Mouse (Mus musculus) erythroblast, embryonic 14.5 days (primary cell): ENCODE results near the gene Nkd2.

Experiments
- GATA1 ChIP-seq: IDR thresholded peaks from 2 replicates; pipeline ENCODE4 v1.6.1; 2012; ENCODE audit warnings: low read length, inconsistent platforms, mixed read lengths
- TAL1 ChIP-seq: IDR thresholded peaks from 3 replicates; pipeline ENCODE4 v1.6.1; 2012; ENCODE audit warnings: low read length, inconsistent platforms, mixed read lengths

DNA sequence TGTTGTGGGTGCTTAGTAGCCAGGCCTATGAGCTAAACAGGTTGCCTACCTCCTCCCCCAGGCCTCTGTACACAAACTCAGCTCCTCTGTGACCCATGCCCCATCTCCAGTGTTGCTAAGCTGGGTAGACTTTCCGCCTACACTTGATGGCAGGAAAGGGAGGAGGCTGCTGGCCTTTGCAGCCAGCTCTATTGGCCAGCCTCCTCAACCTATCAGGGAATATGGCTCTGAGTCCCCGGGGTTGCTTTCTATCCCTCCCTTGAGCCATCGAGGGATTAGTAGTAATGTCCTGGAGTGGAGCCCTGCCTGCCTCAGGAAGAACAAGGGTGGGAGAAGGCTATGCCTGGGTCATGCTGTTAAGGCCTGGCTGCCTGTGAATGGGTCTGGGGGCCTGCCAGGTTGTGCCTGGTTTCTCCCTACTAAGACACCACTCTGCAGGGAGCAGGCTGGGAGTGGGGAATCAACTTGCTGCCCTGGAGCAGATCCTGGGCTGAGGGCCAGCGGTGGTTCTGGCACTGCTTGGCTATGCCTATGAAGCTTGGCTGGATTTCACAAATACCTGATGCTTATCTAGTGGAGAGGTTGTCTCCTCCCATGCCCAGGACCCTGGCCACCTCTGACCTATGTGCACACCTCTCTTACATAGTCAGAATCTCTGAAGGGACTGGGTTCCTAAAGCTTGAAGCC lies 73.8 kb downstream of the Nkd2 start:
- TF ChIP-seq GATA1 = no peak
- TF ChIP-seq TAL1 = no peak
